Mouse (Mus musculus): Measurements from ENCODE around the gene Diaph3. TPM values are rescaled to one million over a fixed set of nuclear protein-coding genes. Genes with fewer than 3 reads are reported as not detected.

The Diaph3 gene
- polyA plus RNA-seq, 1 experiment from 2014 or later: 16.5 TPM

DNA sequence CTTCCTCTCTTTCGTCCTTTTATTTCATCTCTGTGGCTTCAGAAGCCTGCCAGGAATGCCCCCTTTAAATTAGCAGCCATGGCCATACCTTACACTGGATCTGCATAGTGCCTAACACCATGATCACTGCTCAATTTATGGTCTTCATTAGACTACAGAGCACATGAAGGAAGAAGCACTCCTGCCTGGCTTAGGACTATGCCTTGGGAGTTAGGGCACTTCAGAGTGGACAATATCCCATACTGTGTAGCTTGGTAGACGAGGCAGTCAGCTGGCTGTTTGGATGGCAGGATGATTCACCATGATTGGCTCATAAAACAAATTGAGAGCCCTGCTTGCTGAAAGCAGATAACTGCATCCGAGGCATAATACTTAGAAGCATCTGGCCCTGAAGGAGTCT, 204.6 kb downstream of the Diaph3 start:
- no peak for ATAC-seq (ENCODE audit: insufficient number of reproducible peaks, low FRiP score)

GRCm38 (mm10) chr14:86930763-86931162, 210.3 kb downstream of the Diaph3 start:
- Histone ChIP-seq H3K27ac (ENCODE audit: poor library complexity, severe bottlenecking) (no peak overlapping the region), H3K4me2 (no peak overlapping the region), H3K36me3 (no peaks in the 10 kb centered on the region), H3K9ac (no peak overlapping the region), H3K9me3 (replicated peaks) (no peaks in the 10 kb centered on the region), H3K4me3 (no peak overlapping the region), H3K27me3 (replicated peaks) (no peaks in the 10 kb centered on the region), H3K4me1 (replicated peaks) (no peaks in the 10 kb centered on the region)
- 76% methylated on average over 4 of the region's 4 CpGs for WGBS
- ATAC-seq (ENCODE audit: insufficient number of reproducible peaks, low FRiP score): no peak

More for the DNA sequence above, 204.6 kb downstream of the Diaph3 start:
- 74% methylated on average over 3 of the region's 3 CpGs for WGBS
- no peak overlapping the region for H3K27ac ChIP-seq (ENCODE audit: poor library complexity, severe bottlenecking)
- no peaks in the 10 kb centered on the region for H3K27me3 ChIP-seq (replicated peaks)
- H3K4me3 ChIP-seq: no peak overlapping the region
- no peaks in the 10 kb centered on the region for H3K9me3 ChIP-seq (replicated peaks)
- no peaks in the 10 kb centered on the region for H3K4me1 ChIP-seq (replicated peaks)
- no peak overlapping the region for H3K9ac ChIP-seq
- no peak overlapping the region for H3K4me2 ChIP-seq
- H3K36me3 ChIP-seq: 0 out of 2 replicates have a peak, but pooled peaks cover 2% of the 10 kb centered on the region

- H3K9ac ChIP-seq: no peak overlapping the region
- H3K4me2 ChIP-seq: no peak overlapping the region
- H3K9me3 ChIP-seq (replicated peaks): no peaks in the 10 kb centered on the region
- no peak overlapping the region for H3K27ac ChIP-seq (ENCODE audit: poor library complexity, severe bottlenecking)
- H3K4me3 ChIP-seq: no peak overlapping the region
- H3K4me1 ChIP-seq (replicated peaks): no peaks in the 10 kb centered on the region
- no peaks in the 10 kb centered on the region for H3K27me3 ChIP-seq (replicated peaks)
- WGBS: 92% methylated on average over 7 of the region's 7 CpGs
- no peaks in the 10 kb centered on the region for H3K36me3 ChIP-seq
- no peak for ATAC-seq (ENCODE audit: insufficient number of reproducible peaks, low FRiP score)
These were observed 214.2 kb downstream of the Diaph3 start for GRCm38 (mm10) chr14:86926827-86927226.

DNA sequence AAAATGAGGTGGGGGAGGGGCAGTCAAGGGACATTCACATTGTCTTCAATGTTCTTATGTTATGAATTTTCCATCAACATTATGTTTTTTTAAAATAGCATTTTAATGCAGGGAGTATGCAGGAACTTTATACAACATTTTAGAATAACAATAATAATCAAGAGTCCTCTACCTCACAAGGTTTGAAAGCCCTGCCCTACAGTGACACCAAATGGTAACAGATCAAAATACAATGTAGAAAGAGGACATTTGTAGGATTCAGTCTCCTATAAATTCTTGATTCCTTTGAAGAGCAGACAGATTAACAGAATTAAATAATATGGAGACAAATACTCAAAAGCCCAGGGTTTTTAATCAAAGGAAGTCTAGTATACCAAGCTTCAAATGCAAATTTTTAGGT, 242.1 kb downstream of the Diaph3 start:
- no peak overlapping the region for H3K4me3 ChIP-seq
- no peaks in the 10 kb centered on the region for H3K9me3 ChIP-seq (replicated peaks)
- no peak overlapping the region for H3K4me2 ChIP-seq
- H3K27ac ChIP-seq (ENCODE audit: poor library complexity, severe bottlenecking): no peak overlapping the region
- no peaks in the 10 kb centered on the region for H3K27me3 ChIP-seq (replicated peaks)
- peaks cover 6% of the 10 kb centered on the region for H3K36me3 ChIP-seq
- no peak overlapping the region for H3K9ac ChIP-seq
- H3K4me1 ChIP-seq (replicated peaks): no peaks in the 10 kb centered on the region
- no peak for ATAC-seq (ENCODE audit: insufficient number of reproducible peaks, low FRiP score)

GRCm38 (mm10) chr14:86889070-86889804, 251.8 kb downstream of the Diaph3 start:
- 48% methylated on average over 3 of the region's 3 CpGs for WGBS
- Histone ChIP-seq H3K36me3 (peaks cover 9% of the 10 kb centered on the region; the same call in 1 of the 2 replicates), H3K27me3 (replicated peaks) (no peaks in the 10 kb centered on the region), H3K9ac (no peak overlapping the region), H3K27ac (ENCODE audit: poor library complexity, severe bottlenecking) (peak overlapping the region; percentile 68), H3K9me3 (replicated peaks) (no peaks in the 10 kb centered on the region), H3K4me3 (no peak overlapping the region), H3K4me1 (replicated peaks) (peaks cover 12% of the 10 kb centered on the region), H3K4me2 (peak overlapping the region; percentile 23)
- peak; percentile 63; the same call in 1 of the 2 replicates for ATAC-seq (ENCODE audit: insufficient number of reproducible peaks, low FRiP score)

DNA sequence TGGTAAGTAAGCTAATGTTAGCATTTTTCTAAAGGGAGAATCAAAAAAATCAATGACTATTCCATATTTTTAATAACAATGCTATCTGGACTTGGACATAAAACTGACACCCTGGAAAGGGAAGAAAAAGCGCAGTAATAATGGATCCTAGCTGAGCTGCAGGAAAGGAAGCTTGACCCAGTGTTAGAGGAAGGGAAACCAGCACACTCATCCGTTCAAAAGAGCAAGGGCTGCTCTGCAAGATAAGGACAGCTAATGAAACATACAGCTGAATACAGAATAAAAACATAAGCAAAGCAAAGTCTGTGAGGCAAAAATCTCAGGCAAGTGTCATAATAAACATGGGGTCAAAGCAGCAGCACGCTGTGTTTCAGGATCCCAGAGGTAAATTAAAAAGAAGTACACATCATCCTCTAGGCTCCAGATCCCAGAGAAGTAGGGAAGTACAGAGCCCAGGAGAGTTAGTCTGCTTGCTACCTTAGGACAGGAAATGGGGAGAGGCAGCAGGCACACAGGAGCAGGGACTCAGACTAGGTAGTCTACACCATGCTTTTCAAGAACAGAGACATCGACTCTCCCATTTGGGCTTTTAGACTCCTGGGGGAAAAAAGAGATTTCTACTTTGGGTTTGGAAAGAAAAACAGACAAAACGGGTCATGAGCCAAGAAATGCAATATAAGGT, 255.5 kb downstream of the Diaph3 start:
- WGBS: 57% methylated on average over 5 of the region's 5 CpGs
- Histone ChIP-seq H3K4me1 (replicated peaks) (peaks cover 12% of the 10 kb centered on the region), H3K36me3 (no peaks in the 10 kb centered on the region), H3K4me3 (no peak overlapping the region), H3K27me3 (replicated peaks) (no peaks in the 10 kb centered on the region), H3K27ac (ENCODE audit: poor library complexity, severe bottlenecking) (no peak overlapping the region), H3K9me3 (replicated peaks) (no peaks in the 10 kb centered on the region), H3K9ac (no peak overlapping the region), H3K4me2 (no peak overlapping the region)
- no peak for ATAC-seq (ENCODE audit: insufficient number of reproducible peaks, low FRiP score)

- ATAC-seq (ENCODE audit: insufficient number of reproducible peaks, low FRiP score): no peak
- Histone ChIP-seq H3K4me2 (no peak overlapping the region), H3K9ac (no peak overlapping the region), H3K4me1 (replicated peaks) (no peaks in the 10 kb centered on the region), H3K27me3 (replicated peaks) (no peaks in the 10 kb centered on the region), H3K27ac (ENCODE audit: poor library complexity, severe bottlenecking) (no peak overlapping the region), H3K36me3 (no peaks in the 10 kb centered on the region), H3K4me3 (no peak overlapping the region), H3K9me3 (replicated peaks) (no peaks in the 10 kb centered on the region)
- WGBS: 88% methylated on average over 5 of the region's 5 CpGs
These were observed 271.5 kb downstream of the Diaph3 start for GRCm38 (mm10) chr14:86869536-86869935.

GRCm38 (mm10) chr14:86867143-86867542, 273.9 kb downstream of the Diaph3 start:
- no peaks in the 10 kb centered on the region for H3K27me3 ChIP-seq (replicated peaks)
- no peaks in the 10 kb centered on the region for H3K4me1 ChIP-seq (replicated peaks)
- H3K4me3 ChIP-seq: no peak overlapping the region
- H3K27ac ChIP-seq (ENCODE audit: poor library complexity, severe bottlenecking): no peak overlapping the region
- no peaks in the 10 kb centered on the region for H3K36me3 ChIP-seq
- no peak for ATAC-seq (ENCODE audit: insufficient number of reproducible peaks, low FRiP score)
- no peaks in the 10 kb centered on the region for H3K9me3 ChIP-seq (replicated peaks)
- H3K9ac ChIP-seq: no peak overlapping the region
- WGBS: 83% methylated on average over 3 of the region's 3 CpGs
- no peak overlapping the region for H3K4me2 ChIP-seq

DNA sequence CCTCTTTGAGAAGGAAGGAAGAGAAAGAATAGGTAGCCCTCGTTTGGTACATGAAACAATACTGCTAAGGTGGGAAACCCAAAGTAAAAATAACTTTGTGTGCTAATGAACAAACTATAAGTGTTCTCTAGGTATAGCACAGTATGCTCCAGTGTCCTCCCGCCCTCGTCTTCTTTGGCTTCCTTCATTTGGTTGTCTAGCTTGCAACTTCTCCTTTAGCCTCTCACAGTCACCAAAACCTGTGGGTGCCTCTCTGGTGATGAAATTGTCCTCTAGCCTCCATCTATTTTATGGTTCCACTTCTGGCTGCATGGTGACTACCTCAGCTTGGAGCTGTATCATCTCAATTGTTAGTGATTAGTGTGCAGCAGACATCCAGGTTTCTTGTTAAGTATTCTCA, 277.0 kb downstream of the Diaph3 start:
- WGBS: 84% methylated on average over 3 of the region's 3 CpGs
- no peak overlapping the region for H3K27ac ChIP-seq (ENCODE audit: poor library complexity, severe bottlenecking)
- ATAC-seq (ENCODE audit: insufficient number of reproducible peaks, low FRiP score): no peak
- no peak overlapping the region for H3K4me2 ChIP-seq
- H3K27me3 ChIP-seq (replicated peaks): no peaks in the 10 kb centered on the region
- H3K9me3 ChIP-seq (replicated peaks): no peaks in the 10 kb centered on the region
- H3K9ac ChIP-seq: no peak overlapping the region
- H3K4me3 ChIP-seq: no peak overlapping the region
- H3K36me3 ChIP-seq: no peaks in the 10 kb centered on the region
- no peaks in the 10 kb centered on the region for H3K4me1 ChIP-seq (replicated peaks)

GRCm38 (mm10) chr14:86861277-86861946, 279.6 kb downstream of the Diaph3 start:
- Histone ChIP-seq H3K9ac (no peak overlapping the region), H3K27me3 (replicated peaks) (no peaks in the 10 kb centered on the region), H3K36me3 (no peaks in the 10 kb centered on the region), H3K9me3 (replicated peaks) (no peaks in the 10 kb centered on the region), H3K4me2 (no peak overlapping the region), H3K27ac (ENCODE audit: poor library complexity, severe bottlenecking) (no peak overlapping the region), H3K4me3 (no peak overlapping the region), H3K4me1 (replicated peaks) (no peaks in the 10 kb centered on the region)
- no peak for ATAC-seq (ENCODE audit: insufficient number of reproducible peaks, low FRiP score)
- 75% methylated on average over 11 of the region's 11 CpGs for WGBS

GRCm38 (mm10) chr14:86847154-86847810, 293.8 kb downstream of the Diaph3 start:
- WGBS: 69% methylated on average over 4 of the region's 4 CpGs
- no peaks in the 10 kb centered on the region for H3K9me3 ChIP-seq (replicated peaks)
- H3K4me2 ChIP-seq: no peak overlapping the region
- no peaks in the 10 kb centered on the region for H3K27me3 ChIP-seq (replicated peaks)
- no peaks in the 10 kb centered on the region for H3K4me1 ChIP-seq (replicated peaks)
- ATAC-seq (ENCODE audit: insufficient number of reproducible peaks, low FRiP score): no peak
- no peak overlapping the region for H3K27ac ChIP-seq (ENCODE audit: poor library complexity, severe bottlenecking)
- H3K9ac ChIP-seq: no peak overlapping the region
- no peak overlapping the region for H3K4me3 ChIP-seq
- H3K36me3 ChIP-seq: no peaks in the 10 kb centered on the region

Data from heart, embryonic 12.5 days (tissue).